Mouse (Mus musculus): ENCODE results near the gene 1810010H24Rik.
A peak's percentile ranks its signal among the peaks of the same experiment; 100 is the strongest.
"Not testable (repeated sequence)": the region's sequence is repeated elsewhere in the genome, so short reads cannot be mapped to it uniquely, and the experiment has no call there.

1810010H24Rik gene

DNA sequence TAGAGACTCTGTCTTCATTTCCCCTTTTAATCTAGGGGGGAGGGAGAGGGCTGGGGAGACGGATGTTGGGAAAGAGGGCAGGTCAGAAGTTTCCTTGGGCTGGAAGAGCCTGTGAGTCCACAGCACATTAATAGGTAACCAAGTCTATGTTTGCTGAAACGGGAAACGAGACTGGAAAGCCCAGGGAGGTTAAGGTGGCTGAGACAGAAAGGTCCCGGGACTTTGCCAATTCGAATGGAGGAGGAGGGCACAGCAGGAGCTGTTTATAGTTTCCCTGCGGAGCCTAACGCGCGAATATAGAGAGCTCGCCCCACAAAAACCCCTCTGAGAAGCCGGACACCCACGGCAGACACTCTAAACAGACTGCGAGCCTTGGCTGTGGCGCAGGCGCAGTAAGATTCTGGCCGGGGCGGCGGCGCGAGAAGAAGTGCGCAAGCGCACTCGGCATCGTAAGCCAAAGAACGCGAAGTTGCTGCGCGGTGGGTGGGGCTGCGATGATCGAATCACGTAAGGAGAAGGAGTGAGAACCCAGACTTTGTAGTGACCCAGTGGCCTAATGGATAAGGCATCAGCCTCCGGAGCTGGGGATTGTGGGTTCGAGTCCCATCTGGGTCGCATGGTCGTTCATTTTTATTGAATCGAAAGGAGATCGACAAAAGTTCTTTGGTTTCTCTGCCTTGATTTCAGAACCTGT lies 13.0 kb upstream of the 1810010H24Rik start:
- DNase-seq (ENCODE audit: extremely low read depth, low read depth) = peak; percentile 77

DNA sequence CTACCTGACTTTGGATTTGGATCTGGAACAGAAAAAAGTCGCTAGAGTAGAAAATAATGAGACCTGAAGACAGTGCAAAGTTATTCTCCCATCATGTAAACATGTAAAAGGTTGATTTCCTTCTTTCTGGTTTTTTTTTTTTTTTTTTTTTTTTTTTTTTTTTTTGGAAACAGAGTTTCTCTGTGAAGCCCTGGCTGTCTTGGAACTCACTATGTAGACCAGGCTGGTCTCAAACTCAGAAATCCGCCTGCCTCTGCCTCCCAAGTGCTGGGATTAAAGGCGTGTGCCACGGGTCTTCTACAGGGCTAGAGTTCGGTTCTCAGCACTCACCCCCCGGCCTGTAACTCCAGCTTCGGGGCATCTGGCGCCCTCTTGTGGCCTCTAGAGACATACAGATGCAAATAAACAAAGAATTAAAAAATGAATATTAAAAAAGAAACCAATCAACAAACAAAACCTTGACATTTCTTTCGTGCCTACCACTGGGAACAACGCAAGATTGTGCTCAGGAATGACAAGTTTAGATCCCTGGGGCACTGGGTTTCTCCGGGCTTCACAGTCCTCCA lies 11.4 kb upstream of the 1810010H24Rik start:
- DNase-seq (ENCODE audit: extremely low read depth, low read depth) = no peak

- DNase-seq (ENCODE audit: extremely low read depth, low read depth) = no peak
These were observed 10.7 kb upstream of the 1810010H24Rik start for GRCm38 (mm10) chr11:107014597-107015309.

DNA sequence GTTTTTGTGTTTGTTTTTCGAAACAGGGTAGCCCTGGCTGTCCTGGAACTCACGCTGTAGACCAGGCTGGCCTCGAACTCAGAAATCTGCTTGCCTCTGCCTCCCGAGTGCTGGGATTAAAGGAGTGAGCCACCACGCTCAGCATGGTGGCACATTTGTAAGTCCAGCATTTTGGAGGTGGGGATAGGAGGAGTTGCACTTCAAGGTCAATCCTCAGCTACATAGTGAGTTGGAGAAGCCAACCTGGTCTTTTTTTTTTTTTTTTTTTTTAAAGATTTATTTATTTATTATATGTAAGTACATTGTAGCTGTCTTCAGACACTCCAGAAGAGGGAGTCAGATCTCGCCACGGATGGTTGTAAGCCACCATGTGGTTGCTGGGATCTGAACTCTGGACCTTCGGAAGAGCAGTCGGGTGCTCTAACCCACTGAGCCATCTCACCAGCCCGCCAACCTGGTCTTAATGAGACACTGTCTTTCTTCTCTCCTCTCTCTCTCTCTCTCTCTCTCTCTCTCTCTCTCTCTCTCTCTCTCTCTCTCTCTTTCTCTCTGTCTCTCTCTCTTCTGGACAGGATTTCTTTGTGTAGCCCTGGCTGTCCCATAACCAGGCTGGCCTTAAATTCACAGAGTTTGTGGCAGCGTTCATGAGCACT lies 9.8 kb upstream of the 1810010H24Rik start:
- not testable (repeated sequence) for DNase-seq (ENCODE audit: extremely low read depth, low read depth)

- no peak for DNase-seq (ENCODE audit: extremely low read depth, low read depth)
These were observed 8.6 kb upstream of the 1810010H24Rik start for GRCm38 (mm10) chr11:107016893-107017292.

GRCm38 (mm10) chr11:107017339-107017886 lies 8.1 kb upstream of the 1810010H24Rik start:
- DNase-seq (ENCODE audit: extremely low read depth, low read depth) = no peak

GRCm38 (mm10) chr11:107018606-107019005 lies 6.9 kb upstream of the 1810010H24Rik start:
- DNase-seq (ENCODE audit: extremely low read depth, low read depth) = no peak

DNA sequence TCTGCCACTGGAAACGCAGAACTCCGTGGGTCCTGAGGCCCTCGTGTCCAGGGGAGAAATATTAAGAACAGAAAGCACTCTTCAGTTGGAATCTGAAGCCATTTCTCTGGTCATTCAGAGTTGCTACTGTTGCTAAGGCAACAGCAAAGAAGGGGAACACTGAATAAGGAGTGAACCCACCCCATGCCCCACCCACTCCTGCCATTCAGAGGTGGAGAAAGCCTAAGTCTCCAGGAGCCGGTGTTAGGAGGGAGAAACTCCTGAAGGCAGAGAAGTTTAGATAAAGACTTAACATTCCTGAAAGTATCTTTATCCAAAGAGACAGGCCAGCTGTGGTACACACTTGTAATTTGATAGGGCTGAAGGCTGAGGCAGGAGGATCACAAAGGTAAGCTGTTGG lies 6.2 kb upstream of the 1810010H24Rik start:
- no peak for DNase-seq (ENCODE audit: extremely low read depth, low read depth)

GRCm38 (mm10) chr11:107019722-107020121 lies 5.8 kb upstream of the 1810010H24Rik start:
- not testable (repeated sequence) for DNase-seq (ENCODE audit: extremely low read depth, low read depth)

- no peak for DNase-seq (ENCODE audit: extremely low read depth, low read depth)
These were observed 3.3 kb upstream of the 1810010H24Rik start for GRCm38 (mm10) chr11:107022050-107022683.

DNA sequence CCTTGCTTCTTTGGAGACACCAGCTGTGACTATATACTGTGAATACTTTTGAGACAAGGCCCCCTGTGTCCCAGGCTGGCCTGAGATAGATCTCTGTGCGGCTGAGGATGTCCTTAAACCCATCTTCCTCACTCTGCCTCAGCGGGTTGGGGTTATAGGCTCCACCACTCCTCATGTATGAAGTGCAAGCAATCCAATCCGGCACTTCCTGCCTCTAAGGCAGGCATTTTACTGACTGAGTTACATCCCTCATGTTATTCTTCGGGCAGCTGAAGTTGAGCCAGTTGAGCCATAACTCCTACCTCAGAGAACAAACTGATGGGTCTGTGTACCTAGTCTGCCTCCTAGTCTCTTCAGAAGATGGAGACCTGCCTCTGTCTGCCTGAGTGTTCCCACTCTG lies 1.1 kb upstream of the 1810010H24Rik start:
- DNase-seq (ENCODE audit: extremely low read depth, low read depth) = no peak

GRCm38 (mm10) chr11:107026554-107027430 lies 1.3 kb downstream of the 1810010H24Rik start:
- no peak for DNase-seq (ENCODE audit: extremely low read depth, low read depth)

DNA sequence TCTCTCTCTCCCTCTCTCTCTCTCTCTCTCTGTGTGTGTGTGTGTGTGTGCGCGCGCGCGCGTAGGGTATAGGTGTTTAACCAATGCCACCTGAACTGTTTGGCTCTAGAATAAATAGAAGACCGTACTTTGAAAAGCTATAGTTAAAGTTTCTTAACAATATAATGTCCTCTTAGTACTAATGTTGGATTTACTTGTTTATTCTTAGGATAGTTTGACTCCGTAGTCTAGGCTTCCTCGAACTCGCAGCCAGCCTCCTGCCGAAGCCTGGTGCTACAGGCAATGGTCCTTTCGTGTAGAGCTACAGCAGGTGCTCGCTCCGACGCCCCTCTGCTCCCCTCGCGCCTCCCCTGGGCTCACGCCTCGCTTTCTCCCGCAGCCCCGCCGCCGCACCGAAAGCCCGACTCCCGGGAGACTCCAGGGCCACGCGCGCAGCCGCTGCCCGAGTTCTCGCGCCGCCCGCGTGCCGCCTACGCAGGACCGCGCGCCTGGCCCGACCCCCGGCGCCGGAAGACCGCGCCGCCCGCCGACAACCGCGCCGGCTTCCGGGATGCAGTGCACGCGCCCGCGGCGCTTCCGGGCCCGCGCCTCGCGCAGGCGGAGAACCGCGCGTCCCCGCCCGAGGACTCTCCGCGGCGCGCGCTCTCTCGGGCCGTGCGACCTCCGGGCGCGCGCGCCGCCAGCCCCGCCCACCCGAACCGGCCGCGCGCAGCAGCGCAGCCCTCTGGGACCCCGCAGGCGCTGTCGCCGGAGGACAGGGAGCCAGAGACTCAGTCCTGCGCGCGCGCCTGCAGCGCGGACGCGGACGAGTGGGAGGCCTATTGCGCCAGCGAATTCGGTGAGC lies 2.2 kb downstream of the 1810010H24Rik start:
- DNase-seq (ENCODE audit: extremely low read depth, low read depth) = peak; percentile 64

DNA sequence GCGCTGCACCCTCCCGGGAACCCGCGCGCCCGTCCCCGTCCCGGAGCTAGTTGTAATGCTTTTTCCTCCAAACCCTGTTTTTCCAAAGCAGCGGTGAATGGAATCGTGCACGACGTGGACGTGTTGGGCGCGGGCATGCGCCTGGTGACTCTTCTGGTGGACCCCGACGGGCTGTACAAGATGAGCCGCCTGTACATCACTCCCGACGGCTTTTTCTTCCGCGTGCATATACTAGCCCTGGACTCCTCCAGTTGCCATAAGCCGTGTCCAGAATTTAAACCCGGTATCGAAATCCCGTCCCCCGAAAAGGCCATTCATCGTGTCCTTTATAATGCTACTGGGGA lies 2.8 kb downstream of the 1810010H24Rik start:
- DNase-seq (ENCODE audit: extremely low read depth, low read depth) = no peak

- no peak for DNase-seq (ENCODE audit: extremely low read depth, low read depth)
These were observed 3.3 kb downstream of the 1810010H24Rik start for GRCm38 (mm10) chr11:107028754-107029153.

GRCm38 (mm10) chr11:107029536-107029935 lies 4.1 kb downstream of the 1810010H24Rik start:
- no peak for DNase-seq (ENCODE audit: extremely low read depth, low read depth)

DNA sequence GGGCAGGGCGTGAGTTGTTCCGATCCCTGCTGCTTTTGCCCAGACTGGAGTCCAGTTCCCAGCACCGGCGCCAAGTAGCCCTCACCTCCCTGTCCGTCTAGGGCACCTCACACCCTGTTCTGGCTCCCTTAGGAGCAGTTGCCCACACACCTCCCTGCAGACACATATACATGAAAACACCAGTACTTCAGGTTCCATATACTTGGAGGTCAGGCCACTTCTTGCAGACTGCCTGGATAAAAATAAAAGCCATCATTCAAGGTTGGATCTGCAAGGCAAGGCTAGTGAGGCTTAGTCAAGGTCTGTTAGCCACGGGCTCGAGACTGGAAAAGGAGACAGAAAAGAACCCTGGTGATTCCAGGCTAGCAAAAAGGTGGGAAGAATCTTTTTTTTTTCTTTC lies 6.2 kb downstream of the 1810010H24Rik start:
- no peak for DNase-seq (ENCODE audit: extremely low read depth, low read depth)

- DNase-seq (ENCODE audit: extremely low read depth, low read depth) = no peak
These were observed 8.8 kb downstream of the 1810010H24Rik start for GRCm38 (mm10) chr11:107034085-107034810.

DNA sequence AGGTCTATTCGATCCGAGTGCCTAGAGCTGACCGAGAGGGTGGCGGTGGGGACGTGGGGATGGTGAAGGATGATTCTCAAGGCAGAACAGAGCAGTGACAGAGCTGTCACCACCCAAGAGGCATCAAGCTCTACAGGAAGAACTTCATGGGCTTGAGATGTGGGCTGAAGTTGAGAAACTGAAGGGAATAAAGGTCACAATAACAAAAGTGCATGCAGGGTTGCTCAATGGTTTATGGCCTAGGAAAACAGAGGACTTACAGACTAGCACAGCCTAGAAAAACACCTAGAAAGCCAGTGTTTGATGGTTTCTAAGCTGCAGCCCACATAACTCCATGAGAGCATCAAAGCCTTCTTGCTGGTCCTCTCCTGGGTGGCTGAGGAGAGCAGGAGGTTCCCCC lies 13.9 kb downstream of the 1810010H24Rik start:
- DNase-seq (ENCODE audit: extremely low read depth, low read depth) = no peak
